Mouse (Mus musculus) stomach, postnatal 0 days (tissue): Measurements from ENCODE around the gene Rptor. TPM values are rescaled to one million over a fixed set of nuclear protein-coding genes. Genes with fewer than 3 reads are reported as not detected.

ENCODE experiments used
- ATAC-seq: fragments of 200-750 bp; cut with Nextera tagmentation; 2 replicates; pipeline ENCODE4 v1.8.0; 2017; ENCODE audit not compliant: low FRiP score, low TSS enrichment
- DNase-seq: peaks from one replicate; pipeline ENCODE4 v3.0.0-alpha.2; 2016; ENCODE audit warnings: low spot score
- H3K27ac ChIP-seq: fragments of 300-500 bp; sonication (generic); replicated peaks from 2 replicates; pipeline ENCODE4 v1.5.1; 2014; ENCODE audit warnings: mild to moderate bottlenecking, control low read depth
- H3K27me3 ChIP-seq: fragments of 300-500 bp; sonication (generic); 2 replicates; pipeline ENCODE4 v1.6.1; 2014; ENCODE audit warnings: low read length; ENCODE audit not compliant: control insufficient read depth, insufficient read depth
- H3K36me3 ChIP-seq: fragments of 300-500 bp; sonication (generic); 2 replicates; pipeline ENCODE4 v1.6.1; 2014; ENCODE audit warnings: low read length, mixed read lengths; ENCODE audit not compliant: control insufficient read depth, insufficient read depth
- H3K4me1 ChIP-seq: fragments of 300-500 bp; sonication (generic); replicated peaks from 2 replicates; pipeline ENCODE4 v1.6.1; 2014; ENCODE audit warnings: antibody characterized with exemption; ENCODE audit not compliant: control insufficient read depth, insufficient read depth
- H3K4me2 ChIP-seq: fragments of 300-500 bp; sonication (generic); replicated peaks from 2 replicates; pipeline ENCODE4 v1.6.1; 2014; ENCODE audit warnings: low read depth, mild to moderate bottlenecking, control low read depth, moderate library complexity
- H3K4me3 ChIP-seq: fragments of 300-500 bp; sonication (generic); 2 replicates; pipeline ENCODE4 v1.5.1; 2014; ENCODE audit warnings: low read depth, low read length, control low read depth
- H3K9ac ChIP-seq: fragments of 300-500 bp; sonication (generic); 2 replicates; pipeline ENCODE4 v1.6.1; 2014; ENCODE audit warnings: mild to moderate bottlenecking, low read length, control low read depth, mixed read lengths
- H3K9me3 ChIP-seq: fragments of 300-500 bp; sonication (generic); 2 replicates; pipeline ENCODE4 v1.6.1; 2016; ENCODE audit warnings: low read length; ENCODE audit not compliant: control insufficient read depth
- CTCF ChIP-seq: IDR thresholded peaks from 2 replicates; pipeline ENCODE4 v1.5.1; 2016; ENCODE audit warnings: antibody characterized with exemption, low read depth, mild to moderate bottlenecking, moderate library complexity
- EP300 ChIP-seq: optimal IDR thresholded peaks from 2 replicates; pipeline ENCODE3; 2016; ENCODE audit warnings: antibody characterized with exemption
- WGBS: fragments of 180-500 bp; shearing (Covaris S2); extraction: QIAGEN DNeasy Blood & Tissue Kit; methylation state at CpG from one replicate; pipeline ENCODE4 v1.1.7; 2014; 5-methylcytosine and 5-hydroxymethylcytosine counted together
- polyA plus RNA-seq: library from polyadenylated mRNA; unstranded; fragments of >200 nt; fragmentation: Nextera tagmentation; extraction: Ambion mirVana; gene quantifications from 2 replicates; pipeline ENCODE4 v1.2.1, GENCODE M21; 2015

The Rptor gene
- polyA plus RNA-seq, 1 experiment from 2014 or later, result 3.7 TPM

DNA sequence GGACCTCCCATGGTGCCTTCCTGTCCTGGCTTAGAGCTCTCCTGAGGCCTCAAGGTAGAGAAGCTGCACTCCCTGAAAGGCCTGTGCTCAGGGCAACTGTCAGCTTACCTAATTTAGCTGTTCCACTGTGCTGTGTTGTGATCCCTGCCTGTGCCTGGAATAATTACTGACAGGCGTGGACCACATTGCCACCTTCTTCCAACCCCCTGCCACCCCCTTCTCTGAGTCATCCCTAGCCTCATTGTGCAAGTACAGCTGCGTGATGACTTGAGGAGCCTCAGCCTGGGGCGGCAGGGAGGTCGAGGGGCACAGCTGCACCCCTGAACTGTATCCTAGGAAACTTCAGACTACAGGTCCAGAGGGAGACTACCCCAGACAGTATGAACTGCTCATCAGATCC, 345.6 kb downstream of the Rptor start:
- Histone ChIP-seq H3K9me3 (no peaks in the 10 kb centered on the region), H3K4me3 (no peak overlapping the region), H3K36me3 (no peaks in the 10 kb centered on the region), H3K27ac (peak overlapping the region; percentile 70), H3K9ac (no peak overlapping the region), H3K4me1 (peaks cover 10% of the 10 kb centered on the region; the same call in 1 of the 2 replicates), H3K4me2 (no peak overlapping the region), H3K27me3 (no peaks in the 10 kb centered on the region)
- 56% methylated on average over 4 of the region's 4 CpGs for WGBS
- TF ChIP-seq EP300, result no peak
- TF ChIP-seq CTCF, result no peak
- no peak for DNase-seq
- ATAC-seq, result 0 out of 2 replicates have a peak, but pooled peaks have one; percentile 10

DNA sequence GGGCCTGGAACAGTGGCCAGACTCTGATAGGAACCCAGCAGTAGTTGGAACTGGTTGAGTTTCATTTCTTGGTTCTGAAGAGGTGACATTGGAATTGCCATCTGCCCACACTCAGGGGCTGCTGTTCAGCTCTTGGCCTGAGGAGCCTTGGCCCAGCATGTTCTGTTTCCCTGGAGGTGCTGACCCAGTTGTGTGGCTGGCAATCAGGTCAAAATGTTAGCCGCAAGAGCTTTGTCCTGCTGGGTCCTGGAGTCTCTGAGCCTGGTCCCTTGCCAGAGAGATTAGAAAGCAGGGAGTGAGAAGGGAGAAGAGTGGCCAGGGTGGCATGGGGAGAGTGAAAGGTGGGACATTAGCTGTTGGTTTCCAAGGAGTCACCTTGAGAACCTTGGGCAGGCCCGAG, 346.1 kb downstream of the Rptor start:
- H3K27ac ChIP-seq, result peak overlapping the region; percentile 70
- H3K9ac ChIP-seq, result no peak overlapping the region
- DNase-seq (no peak), ATAC-seq (no peak)
- no peak for TF ChIP-seq EP300
- TF ChIP-seq CTCF, result no peak
- H3K4me2 ChIP-seq, result no peak overlapping the region
- H3K9me3 ChIP-seq, result no peaks in the 10 kb centered on the region
- H3K4me1 ChIP-seq, result peaks cover 12% of the 10 kb centered on the region; the same call in 1 of the 2 replicates
- WGBS, result 58% methylated on average over 2 of the region's 2 CpGs
- H3K36me3 ChIP-seq, result no peaks in the 10 kb centered on the region
- no peak overlapping the region for H3K4me3 ChIP-seq
- H3K27me3 ChIP-seq, result no peaks in the 10 kb centered on the region

Other genes starting within 250 kb of the Rptor start
- 6.7 and 7.7 TPM in 2 replicates for gene Sgsh, start 247.4 kb upstream of the Rptor start, polyA plus RNA-seq
- gene Slc26a11, start 247.3 kb upstream of the Rptor start, polyA plus RNA-seq, result 3.6 and 4.7 TPM in 2 replicates
- gene Rnf213, start 209.8 kb upstream of the Rptor start, polyA plus RNA-seq, result 4.4 and 5.5 TPM in 2 replicates
- gene Endov, start 111.6 kb upstream of the Rptor start, polyA plus RNA-seq, result 9.2 and 12.8 TPM in 2 replicates
- gene Nptx1, start 55.2 kb upstream of the Rptor start, polyA plus RNA-seq, result 0.13 and 0.16 TPM in 2 replicates